Comparison of ENCODE assay signal across 20 mouse cellular contexts in the genomic region with DNA sequence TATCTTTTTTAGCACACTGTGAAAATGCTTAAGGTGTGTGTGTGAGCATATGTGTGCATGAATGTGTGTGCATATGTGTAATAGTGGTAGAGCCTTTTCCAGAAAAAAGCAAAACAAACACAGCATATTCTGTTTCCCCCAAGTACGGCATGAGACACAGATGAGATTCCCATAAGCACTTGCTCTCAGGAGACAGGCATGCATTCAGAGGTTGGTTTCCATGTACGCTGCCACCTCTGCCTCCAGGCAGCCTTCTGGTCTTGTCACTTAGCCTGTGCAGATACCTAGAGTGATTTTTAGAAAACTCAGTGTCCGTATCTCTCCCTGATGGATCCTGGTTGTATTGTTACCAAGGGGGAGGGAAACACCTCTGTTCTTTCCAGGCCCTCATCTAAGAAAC.
DNase-seq lines count a peak whose midpoint lies in the region; ATAC-seq lines count a peak whose summit lies in the region.
"Had no signal": no experiment of that assay in that cellular context is flagged by ENCODE, and none has a peak within 500 bp of the region (broad histone marks: within the 10 kb centered on the region; RNA-seq: fewer than 3 reads in every experiment).

No protein-coding gene starts in this region.

- no peak overlapping the region for H3K4me2 ChIP-seq in forebrain, embryonic 12.5 days
- H3K4me2 ChIP-seq in heart, embryonic 13.5 days = 0 out of 2 replicates have a peak overlapping the region, but pooled peaks have one; percentile 69
- no peak overlapping the region for H3K4me2 ChIP-seq in hindbrain, embryonic 16.5 days (ENCODE audit: low read length)
- no peak overlapping the region for H3K4me2 ChIP-seq in midbrain, embryonic 15.5 days

- no peak overlapping the region for H3K9ac ChIP-seq in forebrain, embryonic 12.5 days
- no peak overlapping the region for H3K9ac ChIP-seq in heart, embryonic 13.5 days
- no peak overlapping the region for H3K9ac ChIP-seq in hindbrain, embryonic 16.5 days (ENCODE audit: low read depth, low read length)
- H3K9ac ChIP-seq in midbrain, embryonic 15.5 days = 0 out of 2 replicates have a peak overlapping the region, but pooled peaks have one; percentile 21
- H3K9ac ChIP-seq: limb, embryonic 13.5 days; liver, embryonic 12.5 days had no signal

- no peak overlapping the region for H3K4me3 ChIP-seq in forebrain, embryonic 12.5 days (replicated peaks)
- no peak overlapping the region for H3K4me3 ChIP-seq in forebrain, embryonic 10.5 days
- no peak overlapping the region for H3K4me3 ChIP-seq in heart, embryonic 13.5 days
- H3K4me3 ChIP-seq in hindbrain, embryonic 16.5 days (ENCODE audit: low read length) = no peak overlapping the region
- H3K4me3 ChIP-seq in midbrain, embryonic 15.5 days = no peak overlapping the region
- H3K4me3 ChIP-seq in embryonic facial prominence, embryonic 10.5 days = no peak overlapping the region
- H3K4me3 ChIP-seq: liver, embryonic 12.5 days had no signal

- H3K36me3 ChIP-seq in forebrain, embryonic 12.5 days (replicated peaks) = no peaks in the 10 kb centered on the region
- H3K36me3 ChIP-seq in forebrain, embryonic 10.5 days (replicated peaks) = no peaks in the 10 kb centered on the region
- H3K36me3 ChIP-seq in heart, embryonic 13.5 days = no peaks in the 10 kb centered on the region
- H3K36me3 ChIP-seq in hindbrain, embryonic 16.5 days (ENCODE audit: control insufficient read depth, insufficient read depth, low read length) = no peaks in the 10 kb centered on the region
- no peaks in the 10 kb centered on the region for H3K36me3 ChIP-seq in midbrain, embryonic 15.5 days (replicated peaks)
- H3K36me3 ChIP-seq in embryonic facial prominence, embryonic 10.5 days (replicated peaks) = no peaks in the 10 kb centered on the region
- H3K36me3 ChIP-seq: embryonic facial prominence, embryonic 12.5 days; limb, embryonic 13.5 days; liver, embryonic 12.5 days had no signal

- no peak for DNase-seq in forebrain, embryonic 10.5 days (ENCODE audit: extremely low spot score, low spot score)
- no peak for DNase-seq in heart, adult 9 months (ENCODE audit: low spot score in 2 of 2)
- DNase-seq in embryonic facial prominence, embryonic 10.5 days (ENCODE audit: low spot score) = no peak
- no peak for DNase-seq in testis, postnatal 14 days (ENCODE audit: low spot score)
- DNase-seq: adrenal gland, adult 8-10 months; cerebellum, adult 11-12 months; heart, postnatal 14 days; kidney, postnatal 36 days; lung, adult 18-20 months; lung, postnatal 10 days; thymus, postnatal 25 days had no signal

- no peaks in the 10 kb centered on the region for H3K27me3 ChIP-seq in forebrain, embryonic 12.5 days
- H3K27me3 ChIP-seq in forebrain, embryonic 10.5 days (ENCODE audit: poor library complexity, severe bottlenecking) = peaks cover 65% of the 10 kb centered on the region
- H3K27me3 ChIP-seq in heart, embryonic 13.5 days (replicated peaks) = no peaks in the 10 kb centered on the region
- no peaks in the 10 kb centered on the region for H3K27me3 ChIP-seq in hindbrain, embryonic 16.5 days (replicated peaks; ENCODE audit: control insufficient read depth, insufficient read depth, low read length)
- no peaks in the 10 kb centered on the region for H3K27me3 ChIP-seq in midbrain, embryonic 15.5 days (replicated peaks)
- H3K27me3 ChIP-seq in embryonic facial prominence, embryonic 10.5 days (replicated peaks; ENCODE audit: low read depth, poor library complexity, severe bottlenecking) = peaks cover 9% of the 10 kb centered on the region; the same call in 1 of the 2 replicates
- H3K27me3 ChIP-seq: embryonic facial prominence, embryonic 12.5 days had no signal

- 78% methylated on average over 3 of the region's 3 CpGs for WGBS in forebrain, embryonic 12.5 days
- WGBS in forebrain, embryonic 10.5 days = 79% methylated on average over 3 of the region's 3 CpGs
- WGBS in heart, embryonic 13.5 days = 84% methylated on average over 3 of the region's 3 CpGs
- 58% methylated on average over 3 of the region's 3 CpGs for WGBS in hindbrain, embryonic 16.5 days
- WGBS in midbrain, embryonic 15.5 days = 47% methylated on average over 3 of the region's 3 CpGs
- WGBS in embryonic facial prominence, embryonic 10.5 days = 79% methylated on average over 3 of the region's 3 CpGs

- no peak for ATAC-seq in forebrain, embryonic 12.5 days (ENCODE audit: low FRiP score)
- no peak for ATAC-seq in heart, embryonic 13.5 days (ENCODE audit: extremely low read depth, insufficient number of reproducible peaks, low FRiP score, low TSS enrichment)
- ATAC-seq in hindbrain, embryonic 16.5 days = no peak
- no peak for ATAC-seq in midbrain, embryonic 15.5 days (replicated peaks)
- ATAC-seq: activated CD4-positive, CD25-positive, alpha-beta regulatory T cell, adult 4 months; intestine, postnatal 0 days; liver, embryonic 12.5 days had no signal

- H3K9me3 ChIP-seq in forebrain, embryonic 12.5 days = no peaks in the 10 kb centered on the region
- H3K9me3 ChIP-seq in forebrain, embryonic 10.5 days = no peaks in the 10 kb centered on the region
- H3K9me3 ChIP-seq in heart, embryonic 13.5 days = no peaks in the 10 kb centered on the region
- no peaks in the 10 kb centered on the region for H3K9me3 ChIP-seq in hindbrain, embryonic 16.5 days (ENCODE audit: control insufficient read depth, low read length)
- H3K9me3 ChIP-seq in midbrain, embryonic 15.5 days = no peaks in the 10 kb centered on the region
- no peaks in the 10 kb centered on the region for H3K9me3 ChIP-seq in embryonic facial prominence, embryonic 10.5 days
- H3K9me3 ChIP-seq: embryonic facial prominence, embryonic 12.5 days; limb, embryonic 13.5 days; liver, embryonic 12.5 days had no signal

- peak overlapping the region; percentile 38; the same call in 1 of the 2 replicates for H3K27ac ChIP-seq in forebrain, embryonic 12.5 days
- no peak overlapping the region for H3K27ac ChIP-seq in forebrain, embryonic 10.5 days
- H3K27ac ChIP-seq in heart, embryonic 13.5 days (replicated peaks) = no peak overlapping the region
- peak overlapping the region; percentile 52 for H3K27ac ChIP-seq in hindbrain, embryonic 16.5 days (ENCODE audit: low read depth, low read length)
- H3K27ac ChIP-seq in midbrain, embryonic 15.5 days = peak overlapping the region; percentile 75; the same call in 1 of the 2 replicates
- H3K27ac ChIP-seq in embryonic facial prominence, embryonic 10.5 days (replicated peaks) = no peak overlapping the region
- H3K27ac ChIP-seq: embryonic facial prominence, embryonic 12.5 days; limb, embryonic 13.5 days; liver, embryonic 12.5 days had no signal

- H3K4me1 ChIP-seq in forebrain, embryonic 12.5 days = peaks cover 46% of the 10 kb centered on the region
- H3K4me1 ChIP-seq in forebrain, embryonic 10.5 days = peaks cover 63% of the 10 kb centered on the region
- H3K4me1 ChIP-seq in heart, embryonic 13.5 days = peaks cover 18% of the 10 kb centered on the region
- H3K4me1 ChIP-seq in hindbrain, embryonic 16.5 days (ENCODE audit: control insufficient read depth, insufficient read depth, low read depth, low read length) = peaks cover 18% of the 10 kb centered on the region
- peaks cover 39% of the 10 kb centered on the region for H3K4me1 ChIP-seq in midbrain, embryonic 15.5 days
- H3K4me1 ChIP-seq in embryonic facial prominence, embryonic 10.5 days = peaks cover 32% of the 10 kb centered on the region
- H3K4me1 ChIP-seq: liver, embryonic 12.5 days had no signal

Comparison
In these comparisons a context has a peak if more than half of its experiments do, and no peak if none do; other contexts are left out.
1. H3K27ac ChIP-seq: peak in forebrain, embryonic 12.5 days (single experiment), hindbrain, embryonic 16.5 days (single experiment) and midbrain, embryonic 15.5 days (single experiment); none in forebrain, embryonic 10.5 days (single experiment), heart, embryonic 13.5 days (single experiment) and embryonic facial prominence, embryonic 10.5 days (single experiment).